Mouse (Mus musculus) cerebellum, adult 11-12 months (tissue): Measurements from ENCODE around the gene Gm42715.

ENCODE experiments used
- DNase-seq: peaks from one replicate; pipeline ENCODE4 v3.0.0; 2022

Gene Gm42715

GRCm38 (mm10) chr7:127587196-127587595, 67.8 kb downstream of the Gm42715 start:
- no peak for DNase-seq

- peak; percentile 92 for DNase-seq
These were observed 68.9 kb downstream of the Gm42715 start, which contains the start of the genes Ccdc189 and Rnf40 for GRCm38 (mm10) chr7:127588011-127588871. TSS of gene Ccdc189 (minus strand) at chr7:127588595. TSS of gene Rnf40 (plus strand) at chr7:127588767.

GRCm38 (mm10) chr7:127588901-127589300, 69.5 kb downstream of the Gm42715 start:
- no peak for DNase-seq

- DNase-seq, result no peak
These were observed 70.3 kb downstream of the Gm42715 start for GRCm38 (mm10) chr7:127589637-127590036.

GRCm38 (mm10) chr7:127591108-127591507, 71.7 kb downstream of the Gm42715 start:
- DNase-seq, result no peak

- DNase-seq, result no peak
These were observed 73.2 kb downstream of the Gm42715 start for GRCm38 (mm10) chr7:127592575-127592974.

- no peak for DNase-seq
These were observed 77.4 kb downstream of the Gm42715 start for GRCm38 (mm10) chr7:127596747-127597146.

GRCm38 (mm10) chr7:127600612-127601011, 81.2 kb downstream of the Gm42715 start:
- DNase-seq, result no peak

GRCm38 (mm10) chr7:127601735-127602134, 82.4 kb downstream of the Gm42715 start:
- no peak for DNase-seq

GRCm38 (mm10) chr7:127602903-127603302, 83.5 kb downstream of the Gm42715 start:
- DNase-seq, result no peak

GRCm38 (mm10) chr7:127604256-127604655, 84.9 kb downstream of the Gm42715 start:
- no peak for DNase-seq

- no peak for DNase-seq
These were observed 87.8 kb downstream of the Gm42715 start for GRCm38 (mm10) chr7:127607150-127607549.

- no peak for DNase-seq
These were observed 91.6 kb downstream of the Gm42715 start for GRCm38 (mm10) chr7:127611011-127611410.

GRCm38 (mm10) chr7:127611561-127611960, 92.2 kb downstream of the Gm42715 start:
- DNase-seq, result no peak

- DNase-seq, result no peak
These were observed 94.1 kb downstream of the Gm42715 start for GRCm38 (mm10) chr7:127613501-127613900.

GRCm38 (mm10) chr7:127614091-127614490, 94.7 kb downstream of the Gm42715 start:
- DNase-seq, result no peak

- DNase-seq, result no peak
These were observed 95.1 kb downstream of the Gm42715 start for GRCm38 (mm10) chr7:127614511-127614890.

GRCm38 (mm10) chr7:127614891-127615843, 95.8 kb downstream of the Gm42715 start, which contains the start of gene Zfp629:
TSS of gene Zfp629 (minus strand) at chr7:127615797.
- DNase-seq, result peak; percentile 72

- DNase-seq, result no peak
These were observed 97.0 kb downstream of the Gm42715 start for GRCm38 (mm10) chr7:127616336-127616735.
